Mouse (Mus musculus) neural tube, embryonic 12.5 days (tissue): ENCODE data around the gene Zkscan5. TPM values are rescaled to one million over a fixed set of nuclear protein-coding genes. Genes with fewer than 3 reads are reported as not detected.
A peak's percentile ranks its signal among the peaks of the same experiment; 100 is the strongest.
"Not testable (repeated sequence)": the region's sequence is repeated elsewhere in the genome, so short reads cannot be mapped to it uniquely, and the experiment has no call there.

Experiments
- ATAC-seq: fragments of 200-750 bp; cut with Nextera tagmentation; 2 replicates; pipeline ENCODE4 v1.8.0; 2017; ENCODE audit warnings: low read depth, mild to moderate bottlenecking, moderate TSS enrichment, moderate library complexity; ENCODE audit not compliant: low FRiP score
- H3K27ac ChIP-seq: fragments of 300-500 bp; sonication (generic); 2 replicates; pipeline ENCODE4 v1.5.1; 2016
- H3K27me3 ChIP-seq: fragments of 300-500 bp; sonication (generic); replicated peaks from 2 replicates; pipeline ENCODE4 v1.6.1; 2016; ENCODE audit warnings: mild to moderate bottlenecking
- H3K36me3 ChIP-seq: fragments of 300-500 bp; sonication (generic); 2 replicates; pipeline ENCODE4 v1.6.1; 2016; ENCODE audit warnings: mild to moderate bottlenecking
- H3K4me1 ChIP-seq: fragments of 300-500 bp; sonication (generic); 2 replicates; pipeline ENCODE4 v1.6.1; 2016
- H3K4me2 ChIP-seq: fragments of 300-500 bp; sonication (generic); replicated peaks from 2 replicates; pipeline ENCODE4 v1.6.1; 2016; ENCODE audit warnings: mild to moderate bottlenecking
- H3K4me3 ChIP-seq: fragments of 300-500 bp; sonication (generic); 2 replicates; pipeline ENCODE4 v1.5.1; 2016
- H3K9ac ChIP-seq: fragments of 300-500 bp; sonication (generic); 2 replicates; pipeline ENCODE4 v1.6.1; 2016; ENCODE audit warnings: mild to moderate bottlenecking
- H3K9me3 ChIP-seq: fragments of 300-500 bp; sonication (generic); 2 replicates; pipeline ENCODE4 v1.6.1; 2016; ENCODE audit warnings: mild to moderate bottlenecking
- WGBS: fragments of 180-500 bp; shearing (Covaris S2); methylation state at CpG from one replicate; pipeline ENCODE4 v1.1.7; 2016; 5-methylcytosine and 5-hydroxymethylcytosine counted together
- polyA plus RNA-seq: library from polyadenylated mRNA; unstranded; fragments of >200 nt; fragmentation: Nextera tagmentation; extraction: Ambion mirVana; gene quantifications from 2 replicates; pipeline ENCODE4 v1.2.1, GENCODE M21; 2016

Zkscan5 gene
- polyA plus RNA-seq, 1 experiment from 2014 or later = 19.2 TPM

- no peak overlapping the region for H3K4me2 ChIP-seq
- no peak for ATAC-seq
- 97% methylated on average over 21 of the region's 21 CpGs for WGBS
- H3K9ac ChIP-seq = no peak overlapping the region
- no peaks in the 10 kb centered on the region for H3K9me3 ChIP-seq
- H3K36me3 ChIP-seq = peaks cover 58% of the 10 kb centered on the region
- H3K4me1 ChIP-seq = no peaks in the 10 kb centered on the region
- H3K4me3 ChIP-seq = no peak overlapping the region
- no peaks in the 10 kb centered on the region for H3K27me3 ChIP-seq
- H3K27ac ChIP-seq = no peak overlapping the region
Measured at GRCm38 (mm10) chr5:145218206-145218605, 13.8 kb downstream of the Zkscan5 start.

GRCm38 (mm10) chr5:145218671-145219070, 14.3 kb downstream of the Zkscan5 start:
- no peak overlapping the region for H3K9ac ChIP-seq
- H3K4me2 ChIP-seq = no peak overlapping the region
- H3K27me3 ChIP-seq = no peaks in the 10 kb centered on the region
- 95% methylated on average over 20 of the region's 20 CpGs for WGBS
- H3K27ac ChIP-seq = no peak overlapping the region
- H3K4me3 ChIP-seq = no peak overlapping the region
- no peak for ATAC-seq
- no peaks in the 10 kb centered on the region for H3K9me3 ChIP-seq
- no peaks in the 10 kb centered on the region for H3K4me1 ChIP-seq
- peaks cover 54% of the 10 kb centered on the region for H3K36me3 ChIP-seq

- H3K4me2 ChIP-seq = no peak overlapping the region
- no peaks in the 10 kb centered on the region for H3K9me3 ChIP-seq
- WGBS = 91% methylated on average over 8 of the region's 8 CpGs
- H3K27me3 ChIP-seq = no peaks in the 10 kb centered on the region
- H3K36me3 ChIP-seq = peaks cover 46% of the 10 kb centered on the region
- ATAC-seq = no peak
- no peaks in the 10 kb centered on the region for H3K4me1 ChIP-seq
- no peak overlapping the region for H3K27ac ChIP-seq
- H3K4me3 ChIP-seq = no peak overlapping the region
- no peak overlapping the region for H3K9ac ChIP-seq
Measured at GRCm38 (mm10) chr5:145219981-145220380, 15.6 kb downstream of the Zkscan5 start.

GRCm38 (mm10) chr5:145222840-145223239, 18.5 kb downstream of the Zkscan5 start:
- no peak overlapping the region for H3K4me2 ChIP-seq
- no peak overlapping the region for H3K4me3 ChIP-seq
- H3K4me1 ChIP-seq = no peaks in the 10 kb centered on the region
- no peaks in the 10 kb centered on the region for H3K27me3 ChIP-seq
- no peak overlapping the region for H3K9ac ChIP-seq
- H3K27ac ChIP-seq = no peak overlapping the region
- no peaks in the 10 kb centered on the region for H3K9me3 ChIP-seq
- no peak for ATAC-seq
- peaks cover 40% of the 10 kb centered on the region for H3K36me3 ChIP-seq
- WGBS = 83% methylated on average over 5 of the region's 5 CpGs

GRCm38 (mm10) chr5:145223395-145223794, 19.0 kb downstream of the Zkscan5 start:
- H3K9ac ChIP-seq = no peak overlapping the region

GRCm38 (mm10) chr5:145226453-145226852, 22.1 kb downstream of the Zkscan5 start:
- ATAC-seq = no peak
- WGBS = 61% methylated on average over 2 of the region's 2 CpGs

More at GRCm38 (mm10) chr5:145223395-145223794, 19.0 kb downstream of the Zkscan5 start:
- Histone ChIP-seq H3K4me3 (no peak overlapping the region), H3K9me3 (no peaks in the 10 kb centered on the region), H3K27ac (no peak overlapping the region), H3K27me3 (no peaks in the 10 kb centered on the region), H3K36me3 (peaks cover 34% of the 10 kb centered on the region), H3K4me2 (no peak overlapping the region), H3K4me1 (no peaks in the 10 kb centered on the region)
- 84% methylated on average over 12 of the region's 12 CpGs for WGBS
- ATAC-seq = no peak

GRCm38 (mm10) chr5:145229283-145229682, 24.9 kb downstream of the Zkscan5 start:
- not testable (repeated sequence) for H3K4me3 ChIP-seq, H3K4me2 ChIP-seq, H3K27me3 ChIP-seq, ATAC-seq, H3K9ac ChIP-seq, H3K9me3 ChIP-seq, H3K27ac ChIP-seq
- Histone ChIP-seq H3K36me3 (peaks cover 11% of the 10 kb centered on the region; the same call in 1 of the 2 replicates), H3K4me1 (peaks cover 17% of the 10 kb centered on the region; the same call in 1 of the 2 replicates)
- WGBS = 83% methylated on average over 6 of the region's 6 CpGs

More at GRCm38 (mm10) chr5:145226453-145226852, 22.1 kb downstream of the Zkscan5 start:
- H3K4me3 ChIP-seq = no peak overlapping the region
- H3K4me1 ChIP-seq = peaks cover 3% of the 10 kb centered on the region; the same call in 1 of the 2 replicates
- no peak overlapping the region for H3K27ac ChIP-seq
- H3K36me3 ChIP-seq = peaks cover 7% of the 10 kb centered on the region
- H3K9ac ChIP-seq = no peak overlapping the region
- no peaks in the 10 kb centered on the region for H3K27me3 ChIP-seq
- no peak overlapping the region for H3K4me2 ChIP-seq
- H3K9me3 ChIP-seq = no peaks in the 10 kb centered on the region

GRCm38 (mm10) chr5:145230641-145231040, 26.3 kb downstream of the Zkscan5 start:
- Histone ChIP-seq H3K9me3 (no peaks in the 10 kb centered on the region), H3K27me3 (no peaks in the 10 kb centered on the region), H3K4me2 (peak overlapping the region; percentile 79), H3K36me3 (peaks cover 24% of the 10 kb centered on the region), H3K9ac (no peak overlapping the region), H3K4me1 (peaks cover 17% of the 10 kb centered on the region; the same call in 1 of the 2 replicates), H3K4me3 (no peak overlapping the region), H3K27ac (no peak overlapping the region)
- no peak for ATAC-seq
- 82% methylated on average over 4 of the region's 4 CpGs for WGBS

- no peaks in the 10 kb centered on the region for H3K27me3 ChIP-seq
- peak; percentile 98 for ATAC-seq
- peak within 1 kb of the TSS; percentile 84 for H3K27ac ChIP-seq
- H3K9me3 ChIP-seq = no peaks in the 10 kb centered on the region
- H3K4me3 ChIP-seq = peak within 1 kb of the TSS; percentile 99
- under 1% methylated on average over 42 of the region's 42 CpGs for WGBS
- peaks cover 31% of the 10 kb centered on the region for H3K36me3 ChIP-seq
- peak within 1 kb of the TSS; percentile 79 for H3K4me2 ChIP-seq
- H3K9ac ChIP-seq = peak within 1 kb of the TSS; percentile 98
- peaks cover 17% of the 10 kb centered on the region; the same call in 1 of the 2 replicates for H3K4me1 ChIP-seq
Measured at GRCm38 (mm10) chr5:145231367-145231871, 27.1 kb downstream of the Zkscan5 start, which contains the start of gene Zfp655. TSS of gene Zfp655 (plus strand) at chr5:145231715.

GRCm38 (mm10) chr5:145231893-145232411, 27.6 kb downstream of the Zkscan5 start:
- WGBS = under 1% methylated on average over 47 of the region's 49 CpGs
- peak; percentile 76 for ATAC-seq
- no peaks in the 10 kb centered on the region for H3K27me3 ChIP-seq

GRCm38 (mm10) chr5:145234636-145235035, 30.3 kb downstream of the Zkscan5 start:
- Histone ChIP-seq H3K9ac (no peak overlapping the region), H3K4me3 (no peak overlapping the region), H3K4me2 (no peak overlapping the region), H3K4me1 (peaks cover 17% of the 10 kb centered on the region; the same call in 1 of the 2 replicates), H3K36me3 (peaks cover 53% of the 10 kb centered on the region), H3K27ac (no peak overlapping the region), H3K27me3 (no peaks in the 10 kb centered on the region), H3K9me3 (no peaks in the 10 kb centered on the region)
- no peak for ATAC-seq

More at GRCm38 (mm10) chr5:145231893-145232411, 27.6 kb downstream of the Zkscan5 start:
- Histone ChIP-seq H3K27ac (peak overlapping the region; percentile 84), H3K4me3 (peak overlapping the region; percentile 99), H3K4me2 (peak overlapping the region; percentile 79), H3K4me1 (peaks cover 17% of the 10 kb centered on the region; the same call in 1 of the 2 replicates), H3K9me3 (no peaks in the 10 kb centered on the region), H3K9ac (peak overlapping the region; percentile 98), H3K36me3 (peaks cover 34% of the 10 kb centered on the region)

GRCm38 (mm10) chr5:145249520-145249919, 45.2 kb downstream of the Zkscan5 start:
- Histone ChIP-seq H3K4me3 (no peak overlapping the region), H3K4me2 (no peak overlapping the region), H3K36me3 (peaks cover 55% of the 10 kb centered on the region), H3K9ac (no peak overlapping the region), H3K4me1 (no peaks in the 10 kb centered on the region), H3K9me3 (no peaks in the 10 kb centered on the region), H3K27me3 (no peaks in the 10 kb centered on the region), H3K27ac (no peak overlapping the region)
- WGBS = 90% methylated on average over 3 of the region's 3 CpGs
- no peak for ATAC-seq
